Mouse (Mus musculus) myocyte (in vitro differentiated cells): Measurements from ENCODE around the gene Fabp6.

ENCODE experiments used
- CEBPB ChIP-seq: IDR thresholded peaks from 2 replicates; pipeline ENCODE4 v1.6.1; 2011; ENCODE audit warnings: mild to moderate bottlenecking, moderate library complexity; ENCODE audit not compliant: poor library complexity, insufficient read depth, severe bottlenecking
- E2F4 ChIP-seq: IDR thresholded peaks from one replicate; pipeline ENCODE4 v1.6.1; 2011; ENCODE audit warnings: mild to moderate bottlenecking, control low read depth, moderate library complexity; ENCODE audit not compliant: insufficient read depth
- MAX ChIP-seq: IDR thresholded peaks from one replicate; pipeline ENCODE4 v1.6.1; 2011; ENCODE audit warnings: low read depth, mild to moderate bottlenecking, control low read depth
- MYOD1 ChIP-seq, 3 experiments: IDR thresholded peaks; one replicate each; pipeline ENCODE4 v1.6.1; 2011; ENCODE audit warnings: control low read depth in 2 of 3, low read depth in 2 of 3, mild to moderate bottlenecking in 2 of 3, moderate library complexity in 1 of 3; ENCODE audit not compliant: insufficient read length in 2 of 3, control insufficient read depth in 1 of 3
- MYOG ChIP-seq, 3 experiments: IDR thresholded peaks; one replicate each; pipeline ENCODE4 v1.6.1; 2011; ENCODE audit warnings: control low read depth in 2 of 3, low read depth in 2 of 3, mild to moderate bottlenecking in 2 of 3; ENCODE audit not compliant: insufficient read length in 2 of 3, control insufficient read depth in 1 of 3, insufficient read depth in 1 of 3
- POLR2A ChIP-seq: IDR thresholded peaks from one replicate; pipeline ENCODE4 v1.6.1; 2011; ENCODE audit warnings: low read depth, mild to moderate bottlenecking, control low read depth, moderate library complexity; ENCODE audit not compliant: insufficient read length
- POLR2AphosphoS2 ChIP-seq: IDR thresholded peaks from one replicate; pipeline ENCODE4 v1.6.1; 2011; ENCODE audit warnings: low read depth, control low read depth; ENCODE audit not compliant: insufficient read length
- SRF ChIP-seq: IDR thresholded peaks from one replicate; pipeline ENCODE4 v1.6.1; 2011; ENCODE audit warnings: low read depth; ENCODE audit not compliant: control insufficient read depth, insufficient read length
- TCF12 ChIP-seq: IDR thresholded peaks from one replicate; pipeline ENCODE4 v1.6.1; 2011; ENCODE audit warnings: mild to moderate bottlenecking, control low read depth; ENCODE audit not compliant: poor library complexity, insufficient read depth, severe bottlenecking

DNA sequence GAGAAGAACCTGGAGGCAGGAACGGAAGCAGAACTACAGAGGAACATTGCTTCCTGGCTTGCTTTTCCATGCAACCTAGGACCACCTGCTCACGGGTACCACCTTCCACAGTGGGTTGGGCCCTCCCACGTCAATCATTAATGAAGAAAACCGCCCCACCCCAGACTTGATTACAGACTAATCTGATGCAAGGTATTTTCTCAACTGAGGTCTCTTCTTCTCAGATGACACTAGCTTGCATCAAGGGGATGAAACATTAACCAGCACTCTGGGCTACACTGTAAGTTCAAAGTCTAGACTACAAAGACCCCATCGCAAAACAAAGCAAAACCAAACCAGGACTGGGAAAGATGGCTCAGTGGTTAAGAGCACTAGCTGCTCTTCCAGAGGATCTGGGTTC lies 20.4 kb upstream of the Fabp6 start:
- no peak for TF ChIP-seq POLR2A
- no peak for TF ChIP-seq MYOD1 (IDR thresholded peaks at IDR 0.05; ENCODE audit: control insufficient read depth in 1 of 3, insufficient read length in 2 of 3, low read depth in 2 of 3)
- TF ChIP-seq E2F4: no peak
- no peak for TF ChIP-seq SRF
- TF ChIP-seq POLR2AphosphoS2: no peak
- TF ChIP-seq MAX: no peak
- no peak for TF ChIP-seq MYOG (IDR thresholded peaks at IDR 0.05; ENCODE audit: control insufficient read depth in 1 of 3, insufficient read depth in 1 of 3, insufficient read length in 2 of 3, low read depth in 2 of 3)
- TF ChIP-seq TCF12: no peak
- no peak for TF ChIP-seq CEBPB
